Mouse (Mus musculus) liver, adult 2 months (tissue): ENCODE data around the gene Mdga1.
A peak's percentile ranks its signal among the peaks of the same experiment; 100 is the strongest.

Experiments used
- CTCF ChIP-seq: fragments of 200-500 bp; IDR thresholded peaks from 2 replicates; pipeline ENCODE4 v1.5.1; 2011; ENCODE audit warnings: low read depth, low read length, control low read depth
- POLR2A ChIP-seq: fragments of 200-500 bp; IDR thresholded peaks from 2 replicates; pipeline ENCODE4 v1.6.1; 2011; ENCODE audit warnings: low read length, control low read depth; ENCODE audit not compliant: insufficient read depth; ENCODE audit errors: extremely low read depth

DNA sequence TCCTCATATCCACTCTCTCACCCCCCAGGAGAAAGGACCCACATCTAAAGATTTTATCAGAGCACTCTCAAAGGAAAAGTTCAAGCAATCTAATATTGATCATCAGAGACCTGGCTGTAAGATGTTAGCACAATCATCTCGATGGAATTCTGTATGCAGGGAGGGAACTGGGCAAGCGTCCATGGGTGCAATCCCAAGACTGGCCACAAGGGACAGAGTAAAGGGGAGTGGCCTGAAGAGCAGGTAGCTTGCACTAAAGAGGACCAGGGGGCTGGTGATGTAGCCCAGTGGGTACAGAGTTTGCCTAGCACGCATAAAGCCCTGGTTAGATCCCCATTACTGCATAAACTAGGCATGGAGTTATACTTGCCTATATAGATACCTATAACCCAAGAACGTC, 168.5 kb downstream of the Mdga1 start:
- no peak for TF ChIP-seq POLR2A
- peak; percentile 76 for TF ChIP-seq CTCF
